Mouse (Mus musculus) layer of hippocampus, adult 11-12 months (tissue): Measurements from ENCODE around the gene Rnf220.

Experiments used
- DNase-seq: peaks from one replicate; pipeline ENCODE4 v3.0.0; 2022; ENCODE audit warnings: low spot score

The Rnf220 gene

GRCm38 (mm10) chr4:117341282-117341681 is 155.6 kb downstream of the Rnf220 start:
- no peak for DNase-seq

GRCm38 (mm10) chr4:117339796-117340195 is 157.1 kb downstream of the Rnf220 start:
- no peak for DNase-seq

GRCm38 (mm10) chr4:117330836-117331475 is 165.9 kb downstream of the Rnf220 start:
- no peak for DNase-seq

- no peak for DNase-seq
Measured at GRCm38 (mm10) chr4:117330132-117330531, 166.7 kb downstream of the Rnf220 start.

GRCm38 (mm10) chr4:117326915-117327314 is 169.9 kb downstream of the Rnf220 start:
- no peak for DNase-seq

GRCm38 (mm10) chr4:117325076-117325475 is 171.8 kb downstream of the Rnf220 start:
- DNase-seq: no peak

GRCm38 (mm10) chr4:117323515-117324344 is 173.1 kb downstream of the Rnf220 start:
- DNase-seq: peak; percentile 61

GRCm38 (mm10) chr4:117321011-117321410 is 175.8 kb downstream of the Rnf220 start:
- no peak for DNase-seq

GRCm38 (mm10) chr4:117318508-117318907 is 178.3 kb downstream of the Rnf220 start:
- DNase-seq: no peak

GRCm38 (mm10) chr4:117317701-117318190 is 179.1 kb downstream of the Rnf220 start:
- peak; percentile 21 for DNase-seq

- no peak for DNase-seq
Measured at GRCm38 (mm10) chr4:117316800-117317199, 180.1 kb downstream of the Rnf220 start.

- no peak for DNase-seq
Measured at GRCm38 (mm10) chr4:117314849-117315500, 181.9 kb downstream of the Rnf220 start.

GRCm38 (mm10) chr4:117313085-117313424 is 183.8 kb downstream of the Rnf220 start:
- DNase-seq: no peak

- DNase-seq: no peak
Measured at GRCm38 (mm10) chr4:117312416-117313084, 184.3 kb downstream of the Rnf220 start.

GRCm38 (mm10) chr4:117311891-117312290 is 185.0 kb downstream of the Rnf220 start:
- DNase-seq: no peak

- DNase-seq: no peak
Measured at GRCm38 (mm10) chr4:117309427-117309826, 187.4 kb downstream of the Rnf220 start.

GRCm38 (mm10) chr4:117307270-117307669 is 189.6 kb downstream of the Rnf220 start:
- DNase-seq: no peak

GRCm38 (mm10) chr4:117305461-117305860 is 191.4 kb downstream of the Rnf220 start:
- no peak for DNase-seq

- no peak for DNase-seq
Measured at GRCm38 (mm10) chr4:117304239-117305025, 192.4 kb downstream of the Rnf220 start.

GRCm38 (mm10) chr4:117303581-117304238 is 193.1 kb downstream of the Rnf220 start:
- DNase-seq: no peak
